Mouse (Mus musculus) bone marrow macrophage, adult 2 months (primary cell): ENCODE measurements at regions not wholly inside any gene's neighbourhood (a gene's known extent, or its start where the extent isn't known, plus 50 kb on each side); places are given as distances from the start of the nearest gene placed in this dataset.

Source experiments
- H3K27ac ChIP-seq: 2 replicates; pipeline ENCODE4 v1.5.1; 2012; ENCODE audit warnings: low read depth, low read length; ENCODE audit not compliant: insufficient read depth
- H3K4me1 ChIP-seq: 2 replicates; pipeline ENCODE4 v1.6.1; 2012; ENCODE audit warnings: low read length; ENCODE audit not compliant: control insufficient read depth, insufficient read depth
- H3K4me3 ChIP-seq: 2 replicates; pipeline ENCODE4 v1.5.1; 2012; ENCODE audit warnings: mild to moderate bottlenecking, low read length, moderate library complexity; ENCODE audit not compliant: insufficient read depth
- CTCF ChIP-seq: IDR thresholded peaks from 2 replicates; pipeline ENCODE4 v1.5.1; 2012; ENCODE audit warnings: low read depth, mild to moderate bottlenecking, low read length, moderate library complexity
- POLR2A ChIP-seq: IDR thresholded peaks from 2 replicates; pipeline ENCODE4 v1.6.1; 2012; ENCODE audit warnings: mild to moderate bottlenecking, low read depth, low read length, borderline replicate concordance

DNA sequence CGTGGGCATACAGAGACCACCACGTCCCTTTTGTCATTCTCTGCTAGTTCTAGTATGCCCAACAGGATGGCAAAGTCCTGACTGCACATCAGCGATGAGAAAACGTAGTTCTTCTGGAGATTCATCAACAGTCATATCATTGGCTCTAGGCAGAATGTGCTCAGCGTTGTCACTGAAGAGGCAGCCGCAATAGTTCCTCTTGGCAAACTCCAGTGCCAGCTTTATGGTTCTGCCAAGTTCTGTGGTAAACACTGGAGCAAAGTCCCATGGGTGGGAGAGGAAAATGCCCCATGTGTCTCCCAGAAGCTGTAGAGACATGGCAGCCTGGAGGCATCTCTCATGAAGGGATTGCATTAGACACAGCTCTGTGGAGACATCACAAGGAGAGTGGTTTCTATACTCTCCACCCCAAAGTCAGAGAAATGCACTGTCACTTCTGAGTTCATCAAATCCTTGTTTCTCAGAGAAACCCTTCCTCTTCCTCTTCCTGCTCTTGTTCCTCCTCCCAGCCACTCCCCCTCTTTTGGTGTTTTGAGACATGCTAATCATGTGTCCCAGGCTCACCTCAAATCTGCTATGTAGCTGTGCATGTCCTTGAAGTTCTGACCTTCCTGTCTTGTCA is 54.6 kb upstream of the Ugp2 start:
- peaks cover 50% of the 10 kb centered on the region for H3K4me1 ChIP-seq
- H3K27ac ChIP-seq = peak overlapping the region; percentile 97
- TF ChIP-seq POLR2A (0 out of 2 replicates have a peak, but pooled peaks have one; percentile 32), CTCF (no peak)
- peak overlapping the region; percentile 27 for H3K4me3 ChIP-seq

DNA sequence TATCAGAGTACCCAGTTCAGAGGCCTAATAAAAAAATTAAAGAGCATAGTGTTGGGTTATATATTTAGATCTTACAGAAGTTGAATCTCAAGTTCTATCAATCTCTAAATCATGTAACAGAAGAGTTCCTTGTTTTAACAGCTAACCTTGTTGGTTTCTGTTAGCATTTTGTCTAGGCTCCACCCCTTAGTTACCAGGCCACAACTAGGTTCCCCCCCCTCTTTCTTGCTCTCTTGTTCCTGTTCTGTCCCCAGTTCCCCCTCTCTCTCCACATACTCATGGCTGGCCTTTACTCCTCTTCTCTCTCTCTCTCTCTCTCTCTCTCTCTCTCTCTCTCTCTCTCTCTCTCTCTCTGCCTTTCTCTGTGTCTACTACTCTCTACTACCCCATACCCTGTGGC is 53.3 kb upstream of the Ugp2 start:
- no peak overlapping the region for H3K4me3 ChIP-seq
- H3K4me1 ChIP-seq = peaks cover 47% of the 10 kb centered on the region
- peak overlapping the region; percentile 97 for H3K27ac ChIP-seq
- no peak for TF ChIP-seq POLR2A
- no peak for TF ChIP-seq CTCF

- H3K27ac ChIP-seq = peak overlapping the region; percentile 38
Measured at GRCm38 (mm10) chr11:21422281-21422878, 51.4 kb upstream of the Ugp2 start.

More at GRCm38 (mm10) chr11:21422281-21422878, 51.4 kb upstream of the Ugp2 start:
- Histone ChIP-seq H3K4me1 (peaks cover 33% of the 10 kb centered on the region), H3K4me3 (no peak overlapping the region)
- TF ChIP-seq CTCF = no peak
- no peak for TF ChIP-seq POLR2A
